Mouse (Mus musculus) liver, embryonic 15.5 days (tissue): ENCODE measurements around the gene Ubac2. TPM values are rescaled to one million over a fixed set of nuclear protein-coding genes. Genes with fewer than 3 reads are reported as not detected.

Experiments used
- ATAC-seq: fragments of 200-750 bp; cut with Nextera tagmentation; 2 replicates; pipeline ENCODE4 v1.8.0; 2017; ENCODE audit warnings: moderate number of reproducible peaks, mild to moderate bottlenecking, moderate library complexity; ENCODE audit not compliant: insufficient read depth
- H3K27ac ChIP-seq: fragments of 300-500 bp; sonication (generic); replicated peaks from 2 replicates; pipeline ENCODE4 v1.5.1; 2015; ENCODE audit warnings: mild to moderate bottlenecking, inconsistent platforms
- H3K27me3 ChIP-seq: fragments of 300-500 bp; sonication (generic); 2 replicates; pipeline ENCODE4 v1.6.1; 2015; ENCODE audit warnings: mild to moderate bottlenecking, inconsistent platforms
- H3K36me3 ChIP-seq: fragments of 300-500 bp; sonication (generic); replicated peaks from 2 replicates; pipeline ENCODE4 v1.6.1; 2015; ENCODE audit warnings: moderate library complexity, mild to moderate bottlenecking, inconsistent platforms
- H3K4me1 ChIP-seq: fragments of 300-500 bp; sonication (generic); replicated peaks from 2 replicates; pipeline ENCODE4 v1.6.1; 2015; ENCODE audit warnings: inconsistent platforms
- H3K4me2 ChIP-seq: fragments of 300-500 bp; sonication (generic); 2 replicates; pipeline ENCODE4 v1.6.1; 2015; ENCODE audit warnings: moderate library complexity, mild to moderate bottlenecking, inconsistent platforms
- H3K4me3 ChIP-seq: fragments of 300-500 bp; sonication (generic); replicated peaks from 2 replicates; pipeline ENCODE4 v1.5.1; 2015; ENCODE audit warnings: mild to moderate bottlenecking, inconsistent platforms
- H3K9ac ChIP-seq: fragments of 300-500 bp; sonication (generic); 2 replicates; pipeline ENCODE4 v1.6.1; 2015; ENCODE audit warnings: moderate library complexity, mild to moderate bottlenecking, inconsistent platforms
- H3K9me3 ChIP-seq: fragments of 300-500 bp; sonication (generic); replicated peaks from 2 replicates; pipeline ENCODE4 v1.6.1; 2016; ENCODE audit warnings: inconsistent platforms
- WGBS: fragments of 180-500 bp; shearing (Covaris S2); methylation state at CpG from one replicate; pipeline ENCODE4 v1.1.7; 2015; ENCODE audit warnings: mixed read lengths; ENCODE audit not compliant: insufficient replicate concordance; 5-methylcytosine and 5-hydroxymethylcytosine counted together
- polyA plus RNA-seq: library from polyadenylated mRNA; unstranded; fragments of >200 nt; fragmentation: Nextera tagmentation; extraction: Ambion mirVana; gene quantifications from 2 replicates; pipeline ENCODE4 v1.2.1, GENCODE M21; 2015

The Ubac2 gene
- polyA plus RNA-seq, 1 experiment from 2014 or later: 20.0 TPM

DNA sequence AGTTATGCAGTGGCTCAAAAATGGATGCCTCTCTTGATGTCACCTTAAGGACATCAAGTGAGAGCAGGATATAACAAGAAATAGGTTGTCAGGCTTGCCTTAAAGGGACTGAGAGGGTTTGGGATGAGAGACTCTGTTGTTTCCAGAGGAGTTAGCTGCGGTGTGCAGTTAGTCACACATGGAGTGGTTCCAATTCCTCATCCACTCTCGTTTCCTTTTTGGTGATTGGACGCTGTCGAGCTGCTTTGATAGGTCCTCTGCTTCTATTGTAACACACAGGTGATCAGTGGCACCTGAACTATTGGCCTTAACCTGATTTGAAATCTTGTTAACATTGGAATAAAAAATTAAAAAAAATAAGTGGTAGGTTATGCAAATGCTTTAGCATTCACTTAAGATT lies 44.3 kb downstream of the Ubac2 start:
- Histone ChIP-seq H3K27ac (no peak overlapping the region), H3K36me3 (no peaks in the 10 kb centered on the region), H3K27me3 (no peaks in the 10 kb centered on the region), H3K9me3 (no peaks in the 10 kb centered on the region), H3K9ac (no peak overlapping the region), H3K4me3 (no peak overlapping the region), H3K4me2 (no peak overlapping the region), H3K4me1 (peaks cover 5% of the 10 kb centered on the region; the same call in 1 of the 2 replicates)
- 70% methylated on average over 4 of the region's 4 CpGs for WGBS
- ATAC-seq: no peak

DNA sequence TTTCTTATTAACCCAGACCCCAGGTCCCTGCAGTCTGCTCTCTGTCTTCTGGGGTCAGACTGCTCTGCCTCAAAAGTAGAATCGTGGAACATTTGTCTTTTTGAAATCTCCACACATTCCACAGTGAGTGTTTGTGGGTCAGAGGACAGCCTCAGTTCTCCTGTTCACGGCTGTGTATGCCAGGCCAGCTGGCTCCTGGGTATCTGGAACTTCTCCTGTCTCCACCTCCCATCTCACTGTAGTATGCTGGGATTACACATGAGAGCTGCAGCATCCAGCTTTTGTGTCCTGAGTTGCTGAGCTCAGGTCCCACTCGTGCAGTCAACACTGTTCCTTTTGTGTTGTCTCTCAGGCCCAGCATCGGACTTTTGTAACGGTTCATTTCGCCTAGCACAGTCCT lies 46.5 kb downstream of the Ubac2 start:
- Histone ChIP-seq H3K27me3 (no peaks in the 10 kb centered on the region), H3K4me2 (no peak overlapping the region), H3K4me1 (peaks cover 19% of the 10 kb centered on the region), H3K27ac (no peak overlapping the region), H3K36me3 (no peaks in the 10 kb centered on the region), H3K9me3 (no peaks in the 10 kb centered on the region), H3K4me3 (no peak overlapping the region), H3K9ac (no peak overlapping the region)
- ATAC-seq: no peak
- 71% methylated on average over 6 of the region's 6 CpGs for WGBS

DNA sequence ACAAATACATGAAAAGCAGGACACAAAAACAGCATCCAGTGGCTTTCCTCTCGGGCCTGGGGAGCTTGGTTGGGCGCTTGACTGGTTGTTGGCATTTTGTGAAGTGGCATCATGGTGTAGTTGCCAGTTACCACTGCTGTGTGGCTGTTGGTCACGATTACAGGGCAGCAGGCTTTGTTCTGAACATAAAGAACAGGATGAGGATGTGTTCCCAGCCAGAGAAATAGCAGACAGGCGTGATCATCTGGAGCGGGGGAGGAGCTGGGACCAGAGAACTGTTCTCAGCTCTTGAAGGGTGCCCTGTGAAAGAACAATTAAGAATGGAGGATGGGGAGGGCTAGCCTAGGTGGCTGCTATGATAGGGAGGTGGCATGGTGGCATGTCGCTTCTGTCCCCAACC lies 48.5 kb downstream of the Ubac2 start:
- ATAC-seq: no peak
- Histone ChIP-seq H3K4me2 (no peak overlapping the region), H3K4me3 (no peak overlapping the region), H3K36me3 (no peaks in the 10 kb centered on the region), H3K9me3 (no peaks in the 10 kb centered on the region), H3K4me1 (peaks cover 29% of the 10 kb centered on the region), H3K27ac (no peak overlapping the region), H3K9ac (no peak overlapping the region), H3K27me3 (no peaks in the 10 kb centered on the region)
- 67% methylated on average over 6 of the region's 6 CpGs for WGBS

DNA sequence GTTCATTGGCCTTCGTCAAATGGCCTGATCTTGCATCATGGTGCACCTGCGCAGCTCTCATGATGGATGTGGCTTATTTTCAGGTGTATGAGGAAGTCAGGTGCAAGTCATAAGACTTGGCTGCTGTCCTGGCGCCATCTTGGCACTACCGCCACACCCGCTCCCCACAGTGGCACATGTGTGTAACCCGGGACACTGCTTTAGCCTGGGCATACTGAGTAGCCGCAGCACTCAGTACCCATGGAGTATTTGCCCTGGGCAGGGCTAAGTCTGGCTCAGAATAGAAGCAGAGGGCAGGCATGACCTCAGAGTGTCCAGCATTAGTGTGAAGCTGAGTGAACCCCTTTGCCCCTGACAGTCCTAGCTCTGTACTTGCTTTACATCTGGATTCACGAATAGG lies 49.0 kb downstream of the Ubac2 start:
- ATAC-seq: no peak
- H3K27ac ChIP-seq: no peak overlapping the region
- no peaks in the 10 kb centered on the region for H3K36me3 ChIP-seq
- H3K9me3 ChIP-seq: no peaks in the 10 kb centered on the region
- H3K9ac ChIP-seq: no peak overlapping the region
- H3K4me1 ChIP-seq: peaks cover 34% of the 10 kb centered on the region
- no peak overlapping the region for H3K4me3 ChIP-seq
- WGBS: 82% methylated on average over 8 of the region's 8 CpGs
- no peak overlapping the region for H3K4me2 ChIP-seq
- no peaks in the 10 kb centered on the region for H3K27me3 ChIP-seq

DNA sequence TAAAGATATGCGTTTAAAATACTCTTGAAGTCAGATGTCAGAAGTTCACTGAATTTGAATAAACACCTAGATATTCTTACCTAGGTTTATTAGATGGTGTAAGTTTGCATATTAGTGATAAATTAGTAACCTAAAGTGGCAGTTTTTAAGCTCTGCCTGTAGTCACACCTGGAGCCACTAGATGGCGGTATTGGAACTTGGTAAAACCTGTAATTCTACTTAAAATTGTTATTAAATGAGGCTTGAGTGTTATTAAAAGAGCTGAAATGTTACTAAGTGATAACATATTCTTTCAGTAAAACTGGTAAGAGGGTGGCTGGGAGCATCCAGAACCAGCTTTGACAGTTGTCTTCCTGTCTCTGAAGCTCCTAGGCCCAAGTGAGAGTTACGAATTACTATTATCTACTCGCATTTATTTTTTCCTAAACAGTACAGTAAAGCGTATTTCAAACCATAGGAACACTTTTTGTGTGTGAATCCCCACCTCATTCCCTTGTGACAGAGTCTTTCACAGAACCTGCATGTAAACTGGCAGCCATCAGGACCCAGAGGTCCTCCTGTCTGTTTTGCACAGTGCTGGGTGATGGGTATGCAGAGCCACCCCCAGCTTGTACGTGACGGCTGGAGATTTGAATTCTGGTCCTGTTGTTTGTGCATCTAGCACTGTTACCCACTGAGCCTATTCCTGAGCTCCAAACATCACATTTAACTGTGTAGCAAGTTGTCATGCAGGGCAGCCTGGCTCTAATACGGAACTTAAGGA lies 50.1 kb downstream of the Ubac2 start:
- no peaks in the 10 kb centered on the region for H3K9me3 ChIP-seq
- peak; percentile 56 for ATAC-seq
- WGBS: 34% methylated on average over 8 of the region's 8 CpGs
- peak overlapping the region; percentile 74 for H3K27ac ChIP-seq
- no peak overlapping the region for H3K4me3 ChIP-seq
- H3K9ac ChIP-seq: peak overlapping the region; percentile 18; the same call in 1 of the 2 replicates
- H3K4me1 ChIP-seq: peaks cover 34% of the 10 kb centered on the region
- H3K36me3 ChIP-seq: 0 out of 2 replicates have a peak, but pooled peaks cover under 1% of the 10 kb centered on the region
- no peaks in the 10 kb centered on the region for H3K27me3 ChIP-seq
- peak overlapping the region; percentile 46 for H3K4me2 ChIP-seq

DNA sequence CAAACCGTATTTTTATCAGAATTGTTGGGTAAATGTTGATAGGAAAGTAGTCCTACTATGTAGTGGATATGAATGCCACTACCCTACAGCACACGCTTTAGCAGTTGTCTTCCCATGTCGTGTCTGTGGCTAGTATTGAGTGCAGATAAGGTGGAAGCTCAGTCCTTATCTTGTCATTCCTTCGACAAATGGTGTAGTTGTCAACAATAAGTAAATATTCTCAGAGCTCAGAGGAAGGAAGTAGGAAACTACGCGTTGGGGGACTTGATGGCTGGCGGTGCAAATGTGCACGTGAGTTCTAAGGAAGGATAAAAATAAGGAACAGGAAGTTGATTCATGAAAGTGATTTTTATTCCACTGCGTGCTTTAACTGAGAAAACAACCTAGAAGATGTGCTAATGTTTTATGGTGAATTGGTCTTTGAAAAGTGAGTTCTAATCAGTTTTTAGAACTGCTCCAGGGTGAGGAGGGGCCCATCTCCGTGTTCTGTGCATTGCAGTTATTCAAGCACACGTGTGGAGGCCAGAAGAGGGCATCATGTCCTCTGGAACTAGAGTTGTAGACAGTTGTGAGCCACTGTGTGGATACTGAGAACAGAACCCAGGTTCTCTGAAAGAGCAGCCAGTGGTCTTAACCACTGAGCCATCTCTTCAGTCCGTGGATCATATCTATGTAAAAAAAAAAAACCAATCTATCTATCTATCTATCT lies 51.0 kb downstream of the Ubac2 start:
- H3K4me1 ChIP-seq: peaks cover 34% of the 10 kb centered on the region
- peak overlapping the region; percentile 74 for H3K27ac ChIP-seq
- H3K4me2 ChIP-seq: peak overlapping the region; percentile 46
- no peak overlapping the region for H3K4me3 ChIP-seq
- peak overlapping the region; percentile 18; the same call in 1 of the 2 replicates for H3K9ac ChIP-seq
- 12% methylated on average over 12 of the region's 12 CpGs for whole genome bisulfite sequencing
- H3K9me3 ChIP-seq: no peaks in the 10 kb centered on the region
- peak; percentile 88 for ATAC-seq
- H3K36me3 ChIP-seq: peaks cover 9% of the 10 kb centered on the region; the same call in 1 of the 2 replicates
- H3K27me3 ChIP-seq: no peaks in the 10 kb centered on the region

DNA sequence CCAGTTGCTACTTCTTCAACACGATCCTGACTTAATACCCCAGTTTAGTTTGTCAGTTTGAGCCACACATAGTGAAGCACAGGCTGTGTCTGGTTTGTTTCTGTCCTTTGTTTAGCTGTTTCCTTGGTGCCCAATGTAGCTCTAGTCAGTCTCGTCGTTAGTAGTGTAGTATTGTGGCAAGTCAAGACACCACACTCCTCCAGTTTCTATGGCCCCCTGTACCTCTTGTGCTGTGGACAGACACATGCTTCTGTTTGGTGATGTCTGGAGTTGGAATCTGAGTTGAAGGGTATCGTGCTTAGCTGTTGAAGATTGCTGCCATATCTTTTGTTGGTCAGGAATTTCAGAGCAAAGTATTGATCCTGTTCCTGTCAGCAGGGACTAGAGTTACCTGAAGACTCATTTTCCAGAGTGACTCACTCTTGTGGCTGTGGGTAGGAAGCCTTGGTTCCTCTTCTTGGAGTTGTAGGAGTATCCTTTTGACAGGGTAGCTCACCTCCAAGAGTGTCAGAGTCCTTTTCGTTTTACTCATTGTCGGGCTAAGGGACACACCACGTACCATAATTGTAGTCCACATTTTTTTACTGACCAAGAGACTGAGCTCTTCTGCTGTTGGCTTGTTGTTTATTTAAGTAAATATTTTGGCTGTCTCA lies 52.4 kb downstream of the Ubac2 start:
- H3K4me3 ChIP-seq: no peak overlapping the region
- peaks cover 19% of the 10 kb centered on the region; the same call in 1 of the 2 replicates for H3K36me3 ChIP-seq
- no peak overlapping the region for H3K4me2 ChIP-seq
- 66% methylated on average over 7 of the region's 7 CpGs for WGBS
- no peak for ATAC-seq
- H3K4me1 ChIP-seq: peaks cover 34% of the 10 kb centered on the region
- no peak overlapping the region for H3K27ac ChIP-seq
- no peaks in the 10 kb centered on the region; the same call in 1 of the 2 replicates for H3K9me3 ChIP-seq
- H3K27me3 ChIP-seq: no peaks in the 10 kb centered on the region
- H3K9ac ChIP-seq: no peak overlapping the region

DNA sequence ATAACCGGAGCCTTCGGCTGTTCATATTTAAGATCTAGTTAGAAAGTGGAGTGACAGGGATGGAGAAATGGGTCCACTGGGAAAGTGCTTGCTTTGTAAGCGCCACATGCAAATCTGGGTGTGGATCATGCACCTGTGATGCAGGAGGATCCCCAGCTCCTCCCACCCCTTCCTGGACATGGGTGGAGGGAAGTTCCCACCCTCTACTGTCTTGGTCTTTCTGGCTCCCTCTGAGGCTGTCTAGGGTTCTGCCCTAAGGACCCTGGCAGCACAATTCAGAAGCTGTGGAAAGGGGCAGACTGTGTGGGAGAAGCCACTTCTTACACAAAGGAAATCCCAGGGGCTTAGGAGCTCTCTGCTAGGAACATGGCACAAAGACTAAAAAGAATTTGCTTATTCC lies 53.2 kb downstream of the Ubac2 start:
- Histone ChIP-seq H3K4me1 (peaks cover 34% of the 10 kb centered on the region), H3K36me3 (peaks cover 20% of the 10 kb centered on the region; the same call in 1 of the 2 replicates), H3K9ac (no peak overlapping the region), H3K9me3 (no peaks in the 10 kb centered on the region; the same call in 1 of the 2 replicates), H3K4me3 (no peak overlapping the region), H3K4me2 (no peak overlapping the region), H3K27ac (no peak overlapping the region), H3K27me3 (no peaks in the 10 kb centered on the region)
- WGBS: 78% methylated on average over 3 of the region's 3 CpGs
- ATAC-seq: no peak

DNA sequence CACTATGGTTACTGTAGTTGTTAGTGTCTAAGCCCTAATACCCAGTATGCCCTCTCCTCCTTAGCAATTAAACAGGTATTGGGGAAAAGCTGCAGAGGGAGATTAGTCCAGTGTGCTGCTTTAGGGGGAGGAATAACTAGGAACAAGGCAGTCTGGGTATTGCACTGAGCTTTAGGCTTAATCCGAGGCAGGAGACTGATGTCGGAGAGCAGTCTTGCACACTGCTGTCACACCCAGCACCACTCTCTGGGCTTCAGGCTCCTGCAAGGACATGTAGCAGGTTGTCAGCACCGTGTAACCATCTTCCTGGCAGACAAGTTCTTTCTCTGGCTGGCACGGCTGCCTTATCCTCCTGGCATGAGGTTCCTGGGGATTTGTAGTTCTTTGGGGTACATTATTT lies 53.8 kb downstream of the Ubac2 start:
- Histone ChIP-seq H3K4me1 (peaks cover 37% of the 10 kb centered on the region), H3K27ac (no peak overlapping the region), H3K9ac (no peak overlapping the region), H3K27me3 (no peaks in the 10 kb centered on the region), H3K4me2 (no peak overlapping the region), H3K4me3 (no peak overlapping the region), H3K36me3 (peaks cover 20% of the 10 kb centered on the region; the same call in 1 of the 2 replicates), H3K9me3 (no peaks in the 10 kb centered on the region; the same call in 1 of the 2 replicates)
- WGBS: 81% methylated on average over 4 of the region's 4 CpGs
- no peak for ATAC-seq

DNA sequence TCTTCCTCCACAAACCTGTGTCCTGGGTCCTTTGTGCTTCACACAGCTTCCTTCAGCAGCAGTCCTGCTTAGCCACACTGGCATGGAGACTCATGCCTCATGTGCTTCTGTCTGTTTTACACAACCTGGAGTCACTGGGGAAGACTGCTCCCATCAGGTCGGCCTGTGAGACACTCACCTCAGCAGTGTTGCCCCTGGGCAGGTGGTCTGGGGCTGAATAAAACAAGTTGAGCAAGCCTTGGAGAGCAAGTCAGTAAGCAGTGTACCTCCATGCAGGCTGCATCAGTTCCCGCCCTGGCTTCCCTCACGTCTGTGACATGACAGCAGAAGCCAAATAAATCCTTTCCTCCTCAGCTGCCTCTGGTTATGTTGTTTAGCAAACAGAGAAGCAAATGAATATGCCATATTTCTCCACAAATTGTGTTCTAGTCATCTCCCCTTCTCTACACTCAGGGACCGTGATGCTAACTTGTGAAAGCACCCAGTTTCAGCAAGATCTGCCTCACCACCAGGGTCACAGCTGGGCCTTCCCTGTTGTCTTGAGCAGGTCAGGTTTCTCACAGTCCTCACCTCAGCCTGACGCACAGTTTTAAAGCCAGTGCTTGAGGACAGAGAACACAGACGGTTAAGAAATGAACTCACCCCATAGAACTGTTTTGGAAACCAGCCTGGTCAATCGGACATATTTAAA lies 55.6 kb downstream of the Ubac2 start:
- ATAC-seq: no peak
- H3K4me3 ChIP-seq: no peak overlapping the region
- peaks cover 20% of the 10 kb centered on the region; the same call in 1 of the 2 replicates for H3K36me3 ChIP-seq
- H3K9ac ChIP-seq: no peak overlapping the region
- WGBS: 71% methylated on average over 7 of the region's 7 CpGs
- peaks cover 41% of the 10 kb centered on the region for H3K4me1 ChIP-seq
- no peaks in the 10 kb centered on the region for H3K27me3 ChIP-seq
- H3K27ac ChIP-seq: no peak overlapping the region
- no peak overlapping the region for H3K4me2 ChIP-seq
- H3K9me3 ChIP-seq: no peaks in the 10 kb centered on the region; the same call in 1 of the 2 replicates
